Mouse (Mus musculus) gonadal fat pad, adult 2 months (tissue): ENCODE results near the gene Slc6a15. TPM values are rescaled to one million over a fixed set of nuclear protein-coding genes. Genes with fewer than 3 reads are reported as not detected.

Experiments
- DNase-seq: peaks from one replicate; pipeline ENCODE4 v3.0.0-alpha.2; 2012; ENCODE audit warnings: low read depth
- polyA plus RNA-seq: library from polyadenylated mRNA; depleted of rRNA; stranded (reverse); fragments of >200 nt; gene quantifications from 2 replicates; pipeline ENCODE4 v1.2.3, GENCODE M21; 2012; rRNA removed

Gene Slc6a15
- 0.97 and 1.9 TPM in 2 replicates for polyA plus RNA-seq

DNA sequence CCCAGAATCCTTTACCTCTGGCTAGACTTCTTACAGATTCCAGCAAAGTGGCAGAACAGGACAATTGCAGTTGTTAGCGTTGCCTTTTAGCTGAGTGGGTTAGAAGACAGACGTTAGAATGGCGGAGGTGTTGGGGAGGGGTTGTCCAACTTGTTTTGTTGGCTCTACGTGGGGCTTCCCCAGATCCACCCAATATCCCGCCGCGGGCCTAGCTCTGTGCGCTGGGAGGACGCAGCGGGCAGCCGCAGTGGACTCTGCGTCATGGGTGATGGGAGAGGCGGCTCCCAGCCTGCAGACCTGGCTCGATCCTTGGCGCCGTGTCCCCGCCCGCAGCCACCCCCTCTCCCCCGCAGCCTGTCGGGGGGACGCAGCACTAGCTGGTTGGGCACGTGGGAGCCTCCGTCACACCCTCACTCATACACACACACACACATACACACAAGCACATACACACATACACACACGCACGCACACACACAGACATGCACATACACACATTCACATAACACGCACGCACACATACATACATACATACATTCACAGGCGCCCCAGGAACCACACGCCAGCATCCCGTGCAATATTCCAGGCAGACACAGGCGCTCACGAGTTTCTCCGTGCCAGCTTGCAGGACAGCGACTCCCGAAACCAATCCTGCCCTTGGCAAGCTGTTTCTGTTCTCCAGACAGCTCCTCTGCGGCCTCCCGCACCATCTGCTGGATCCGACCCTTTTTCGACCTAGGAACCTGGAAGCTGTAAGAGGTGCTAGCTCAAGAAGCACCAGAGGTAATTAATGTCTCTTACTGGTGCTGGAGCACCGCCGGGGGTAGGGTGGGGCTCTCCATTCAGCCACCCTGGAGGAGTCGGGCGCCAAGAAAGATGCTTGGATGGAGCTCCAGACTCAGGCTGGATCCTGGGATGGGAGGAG lies at the start of gene Slc6a15:
Gene Slc6a15, plus strand, starts transcription at position 413 of the 925 bp plus-strand sequence.
- DNase-seq, result no peak

DNA sequence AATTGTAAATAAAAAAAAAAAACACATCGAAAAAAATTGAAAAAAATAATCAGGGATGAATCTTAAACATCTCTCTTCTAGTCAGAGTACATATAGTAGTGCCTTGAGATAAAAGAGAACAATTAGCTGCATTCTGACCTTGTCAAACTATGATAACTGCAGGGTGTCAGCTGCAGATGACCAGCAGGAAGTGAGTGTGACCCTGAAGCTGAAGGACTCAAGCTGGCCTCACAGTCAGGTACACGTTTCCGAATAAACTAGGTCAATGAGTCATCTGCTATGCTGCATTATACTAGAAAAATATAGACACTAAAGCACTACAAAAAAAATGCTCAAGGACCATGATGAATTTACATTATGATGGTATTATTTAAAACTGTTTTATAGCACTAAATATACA lies 45.6 kb upstream of the Slc6a15 start:
- DNase-seq, result no peak

DNA sequence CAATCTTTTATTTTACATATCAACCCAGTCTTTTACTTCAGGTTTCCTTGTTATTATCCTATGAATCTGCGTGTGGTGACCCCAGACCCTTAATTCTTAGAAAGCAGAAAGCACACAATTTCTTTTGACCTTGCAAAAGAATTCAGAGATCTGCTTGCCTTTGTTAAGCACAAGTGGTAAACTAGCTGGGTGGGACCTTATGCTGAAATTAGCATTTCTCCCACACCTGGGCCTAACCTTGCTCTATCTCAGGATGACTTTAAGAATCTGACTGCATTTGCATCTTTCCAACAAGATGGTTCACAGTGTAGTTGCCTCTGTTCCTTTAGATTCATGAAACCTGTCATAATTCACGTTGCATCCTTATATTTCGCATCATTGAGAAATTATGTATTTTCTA lies 44.2 kb upstream of the Slc6a15 start:
- no peak for DNase-seq

DNA sequence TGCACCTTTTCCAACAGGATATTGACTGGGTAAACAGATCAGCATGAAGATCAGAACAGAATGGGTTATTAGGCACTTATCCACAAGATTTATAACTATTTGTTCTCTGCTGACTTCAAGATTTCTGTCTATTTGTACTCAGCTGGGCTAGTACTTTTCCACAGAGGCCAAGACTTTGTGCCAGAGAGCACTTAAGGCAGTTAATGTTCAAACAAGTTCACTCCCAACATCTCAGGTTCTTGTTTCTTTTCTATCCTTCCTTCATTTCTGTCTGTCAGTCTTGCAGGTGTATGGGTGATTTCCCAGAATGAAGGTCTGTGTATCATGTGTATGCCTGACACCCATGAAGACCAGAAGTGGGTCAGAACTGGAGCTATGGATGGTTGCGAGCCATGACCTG lies 33.3 kb upstream of the Slc6a15 start:
- no peak for DNase-seq

DNA sequence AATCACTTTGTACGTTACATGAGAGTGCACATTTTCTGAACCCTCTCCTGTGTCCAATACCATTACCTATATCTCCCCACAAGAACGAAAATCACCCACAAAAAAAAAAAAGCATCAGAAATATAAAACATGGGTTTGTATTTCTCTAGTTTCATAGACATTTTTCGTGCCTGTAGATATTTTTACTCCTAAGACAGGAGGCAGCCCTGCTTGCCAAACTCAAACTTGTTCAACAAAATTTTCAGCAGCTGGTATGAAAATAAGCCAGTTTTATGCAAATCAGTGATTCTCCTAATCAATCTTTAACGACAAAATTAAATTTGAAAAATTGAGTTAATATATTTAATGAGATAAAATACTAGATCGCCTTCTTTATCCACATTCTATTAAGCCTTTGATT lies 27.7 kb upstream of the Slc6a15 start:
- no peak for DNase-seq

DNA sequence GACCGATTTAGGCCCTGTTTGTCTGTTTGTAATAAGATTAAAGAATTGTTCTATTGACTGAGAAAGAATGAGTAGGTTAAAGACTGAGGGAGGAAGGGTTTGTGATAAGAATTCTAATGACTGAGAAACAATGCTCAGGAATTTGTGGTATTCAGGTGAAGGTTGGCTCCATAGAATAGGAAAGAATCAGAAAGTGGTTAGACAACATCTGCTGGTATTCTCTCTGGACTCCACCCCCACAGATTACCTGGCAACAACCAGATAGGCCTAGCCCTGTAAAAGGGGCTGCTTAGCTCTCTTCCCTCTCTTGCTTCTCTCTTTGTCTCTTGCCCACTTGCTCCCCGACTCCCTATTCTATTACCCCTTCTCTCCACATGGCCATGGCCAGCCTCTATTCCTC lies 20.8 kb upstream of the Slc6a15 start:
- no peak for DNase-seq

DNA sequence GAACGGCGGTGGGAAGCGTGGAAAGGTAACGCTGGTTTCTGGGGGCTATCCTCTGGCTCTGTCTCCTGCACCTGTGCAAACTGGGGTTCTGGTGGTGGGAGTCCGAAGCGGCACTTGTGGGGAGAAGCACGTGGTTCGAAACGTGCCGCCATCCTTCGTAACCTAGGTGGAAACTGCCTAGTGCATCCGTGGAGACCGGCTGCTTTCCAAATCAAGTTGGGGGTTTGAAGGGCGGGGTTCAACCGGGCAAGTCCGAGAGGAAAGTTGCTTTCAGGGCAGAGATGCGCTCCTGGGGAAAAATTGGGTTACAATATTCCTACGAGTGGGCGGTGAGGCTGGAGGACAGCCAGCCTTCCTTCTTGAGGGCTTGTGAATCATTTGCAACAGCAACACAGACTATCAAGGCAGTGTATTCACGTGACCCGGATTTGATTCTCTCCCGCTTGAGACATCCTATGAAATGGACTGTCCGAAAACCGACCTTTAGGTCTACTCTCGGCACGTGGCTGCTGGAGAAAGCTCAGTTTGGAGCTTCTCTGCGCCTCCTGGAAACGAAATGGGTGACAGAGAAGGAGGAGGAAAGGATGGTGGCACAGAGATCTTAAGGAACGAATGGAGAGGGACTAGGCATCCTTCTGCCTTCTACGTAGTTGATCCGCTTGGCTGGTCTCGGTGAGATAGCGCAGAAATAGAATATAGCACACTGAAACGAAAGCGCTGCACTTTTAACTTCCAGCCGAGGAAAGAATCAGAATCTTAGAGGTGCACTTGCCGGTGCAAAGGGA lies 905 bp downstream of the Slc6a15 start:
- DNase-seq, result no peak

DNA sequence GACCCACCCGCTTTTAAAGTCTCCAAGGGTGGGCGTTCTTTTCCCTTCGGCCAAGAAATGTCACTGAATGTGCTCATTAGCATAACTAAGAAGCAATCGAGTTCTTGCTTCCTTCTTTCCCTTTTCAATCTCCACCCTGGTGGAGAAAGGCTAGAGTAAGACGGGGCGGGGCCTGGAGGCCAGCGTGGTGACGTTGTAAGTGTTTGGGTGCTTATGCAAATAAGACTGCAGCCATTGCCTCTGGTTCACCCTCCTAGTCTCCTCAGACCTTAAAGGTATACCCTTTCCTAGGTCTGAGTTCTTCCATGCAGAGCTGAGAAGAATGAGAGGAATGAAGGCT lies 1.5 kb downstream of the Slc6a15 start:
- DNase-seq, result no peak

DNA sequence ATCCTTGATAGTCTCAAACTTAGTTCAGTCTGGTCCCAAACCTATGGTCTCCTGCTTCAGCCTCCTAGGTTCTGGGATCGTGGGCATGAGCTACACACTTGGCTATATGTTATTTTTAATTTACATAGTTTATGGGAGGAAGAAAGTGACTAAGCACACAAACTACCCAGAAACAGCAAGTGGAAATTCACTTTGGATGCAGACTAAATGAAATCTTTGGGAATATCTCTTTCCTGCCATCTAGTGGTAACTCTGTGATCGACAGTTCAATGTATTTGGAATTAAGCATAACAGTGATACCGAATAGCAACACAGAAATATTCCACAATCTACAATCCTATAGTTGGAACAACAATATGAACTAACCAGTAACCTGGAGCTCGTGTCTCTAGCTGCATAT lies 34.6 kb downstream of the Slc6a15 start:
- DNase-seq, result no peak

DNA sequence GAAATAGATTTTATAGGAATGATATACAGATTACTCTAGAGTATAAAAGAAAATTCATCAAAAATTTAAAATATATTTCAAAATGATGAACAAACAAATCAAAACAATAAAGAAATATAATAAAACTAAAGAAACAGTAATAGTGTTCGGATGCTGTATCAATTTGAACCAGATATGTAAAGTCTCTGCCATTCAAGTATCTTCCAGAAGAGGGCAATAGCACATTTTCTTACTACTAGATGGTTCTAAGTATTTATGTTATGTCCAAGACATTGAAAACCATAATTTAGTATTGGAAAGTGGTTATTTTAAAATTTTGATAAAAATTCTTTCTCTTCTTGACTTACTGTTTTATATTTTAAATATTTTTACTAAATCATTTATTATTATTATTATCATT lies 60.1 kb downstream of the Slc6a15 start:
- DNase-seq, result no peak

DNA sequence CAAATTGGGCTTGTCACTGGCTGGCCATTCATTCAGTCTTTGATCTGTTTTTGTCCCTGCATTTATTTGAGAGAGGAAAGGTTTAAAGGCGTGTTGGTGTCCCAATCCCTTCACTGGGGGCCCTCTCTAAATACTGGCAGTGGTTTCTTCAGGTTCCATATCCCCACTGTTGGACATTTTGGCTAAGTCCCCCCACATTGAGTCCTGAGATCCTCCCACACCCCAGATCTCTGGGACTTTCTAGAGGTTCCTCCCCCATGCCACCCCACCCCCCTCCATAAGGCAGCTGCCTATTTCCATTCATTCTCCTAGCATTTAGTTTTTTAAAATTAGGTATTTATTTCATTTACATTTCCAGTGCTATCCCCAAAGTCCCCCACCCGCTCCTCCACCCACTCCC lies 75.0 kb downstream of the Slc6a15 start:
- no peak for DNase-seq

DNA sequence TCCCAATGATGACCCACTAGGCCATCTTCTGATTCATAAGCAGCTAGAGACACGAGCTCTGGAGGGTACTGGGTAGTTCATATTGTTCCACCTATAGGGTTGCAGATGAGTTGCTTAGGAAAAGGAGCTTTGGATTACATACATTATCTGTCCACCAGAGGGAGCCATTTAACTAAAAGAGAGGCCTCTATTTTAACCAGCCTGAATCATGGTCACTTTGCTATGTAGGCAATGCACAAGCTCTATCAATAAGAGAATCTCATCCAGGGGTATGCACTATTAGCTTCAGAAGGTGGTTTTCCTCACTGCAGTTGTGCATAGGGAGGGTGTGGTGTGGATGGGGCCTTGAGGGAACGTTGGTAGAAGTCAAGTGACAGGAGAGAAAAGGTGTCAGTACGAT lies 75.5 kb downstream of the Slc6a15 start:
- DNase-seq, result peak; percentile 3

DNA sequence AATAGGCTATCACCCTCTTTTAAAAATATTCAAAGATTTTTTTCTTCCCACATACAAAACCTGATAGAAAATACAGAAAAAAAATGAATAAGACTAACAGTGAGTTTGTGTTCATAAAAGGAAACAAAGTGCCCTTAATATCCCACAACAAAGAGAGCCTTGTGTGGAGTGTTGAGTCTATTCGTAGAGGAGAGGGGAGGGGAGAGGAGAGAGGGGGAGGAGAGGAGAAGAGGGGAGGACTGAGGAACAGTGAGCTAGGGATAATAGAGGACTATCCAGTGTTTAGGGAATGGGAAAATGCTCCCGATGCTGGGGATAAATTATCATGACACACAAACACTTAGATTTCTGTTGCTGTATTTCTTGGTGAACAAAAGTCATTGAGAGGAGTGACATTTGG lies 80.8 kb downstream of the Slc6a15 start:
- no peak for DNase-seq

DNA sequence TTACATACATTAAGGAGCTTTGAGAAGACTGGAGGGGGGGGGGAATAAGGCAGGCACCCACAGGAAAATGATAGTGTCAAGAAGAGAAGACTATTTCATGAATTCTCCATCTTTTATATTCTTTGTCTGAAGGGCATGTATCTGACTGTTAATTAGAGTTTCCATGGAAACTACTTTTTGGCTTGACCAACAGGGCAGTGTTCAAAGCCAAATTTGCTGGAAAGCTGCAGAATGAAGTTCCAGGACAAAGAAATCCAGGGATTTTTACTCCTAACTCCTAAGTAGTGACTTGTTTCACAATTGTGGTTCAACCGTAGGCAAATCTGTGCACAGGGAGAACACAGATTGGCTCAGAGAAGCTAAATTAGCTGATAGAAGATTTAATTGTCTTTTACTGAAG lies 90.3 kb downstream of the Slc6a15 start:
- no peak for DNase-seq

Other genes with a start within 250 kb of the Slc6a15 start
- gene Lrriq1, start 131.5 kb upstream of the Slc6a15 start, polyA plus RNA-seq, result 0.35 and 0.66 TPM in 2 replicates